Mouse (Mus musculus) myocyte (in vitro differentiated cells): Measurements from ENCODE around the gene Plaur. TPM values are rescaled to one million over a fixed set of nuclear protein-coding genes. Genes with fewer than 3 reads are reported as not detected.
A peak's percentile ranks its signal among the peaks of the same experiment; 100 is the strongest.

Experiments
- H3K27me3 ChIP-seq: one replicate; pipeline ENCODE4 v1.6.1; 2011; ENCODE audit not compliant: control insufficient read depth, insufficient read depth, insufficient read length
- H3K36me3 ChIP-seq: one replicate; pipeline ENCODE4 v1.6.1; 2011; ENCODE audit not compliant: control insufficient read depth, insufficient read depth
- H3K4me2 ChIP-seq: one replicate; pipeline ENCODE4 v1.6.1; 2011; ENCODE audit warnings: low read depth, control low read depth
- H3K4me3 ChIP-seq: one replicate; pipeline ENCODE4 v1.5.1; 2011; ENCODE audit warnings: mild to moderate bottlenecking, control low read depth, moderate library complexity
- H3K79me2 ChIP-seq: one replicate; pipeline ENCODE4 v1.6.1; 2011; ENCODE audit not compliant: control insufficient read depth, insufficient read depth
- H3ac ChIP-seq: one replicate; pipeline ENCODE4 v1.6.1; 2011; ENCODE audit not compliant: control insufficient read depth, insufficient read length
- CEBPB ChIP-seq: IDR thresholded peaks from 2 replicates; pipeline ENCODE4 v1.6.1; 2011; ENCODE audit warnings: mild to moderate bottlenecking, moderate library complexity; ENCODE audit not compliant: poor library complexity, insufficient read depth, severe bottlenecking
- E2F4 ChIP-seq: IDR thresholded peaks from one replicate; pipeline ENCODE4 v1.6.1; 2011; ENCODE audit warnings: mild to moderate bottlenecking, control low read depth, moderate library complexity; ENCODE audit not compliant: insufficient read depth
- MAX ChIP-seq: IDR thresholded peaks from one replicate; pipeline ENCODE4 v1.6.1; 2011; ENCODE audit warnings: low read depth, mild to moderate bottlenecking, control low read depth
- MYOD1 ChIP-seq, 3 experiments: IDR thresholded peaks; one replicate each; pipeline ENCODE4 v1.6.1; 2011; ENCODE audit warnings: control low read depth in 2 of 3, low read depth in 2 of 3, mild to moderate bottlenecking in 2 of 3, moderate library complexity in 1 of 3; ENCODE audit not compliant: insufficient read length in 2 of 3, control insufficient read depth in 1 of 3
- MYOG ChIP-seq, 3 experiments: IDR thresholded peaks; one replicate each; pipeline ENCODE4 v1.6.1; 2011; ENCODE audit warnings: control low read depth in 2 of 3, low read depth in 2 of 3, mild to moderate bottlenecking in 2 of 3; ENCODE audit not compliant: insufficient read length in 2 of 3, control insufficient read depth in 1 of 3, insufficient read depth in 1 of 3
- POLR2A ChIP-seq: IDR thresholded peaks from one replicate; pipeline ENCODE4 v1.6.1; 2011; ENCODE audit warnings: low read depth, mild to moderate bottlenecking, control low read depth, moderate library complexity; ENCODE audit not compliant: insufficient read length
- POLR2AphosphoS2 ChIP-seq: IDR thresholded peaks from one replicate; pipeline ENCODE4 v1.6.1; 2011; ENCODE audit warnings: low read depth, control low read depth; ENCODE audit not compliant: insufficient read length
- REST ChIP-seq: IDR thresholded peaks from one replicate; pipeline ENCODE4 v1.6.1; 2011; ENCODE audit warnings: mild to moderate bottlenecking, control low read depth, moderate library complexity; ENCODE audit not compliant: insufficient read depth, insufficient read length
- SRF ChIP-seq: IDR thresholded peaks from one replicate; pipeline ENCODE4 v1.6.1; 2011; ENCODE audit warnings: low read depth; ENCODE audit not compliant: control insufficient read depth, insufficient read length
- TCF12 ChIP-seq: IDR thresholded peaks from one replicate; pipeline ENCODE4 v1.6.1; 2011; ENCODE audit warnings: mild to moderate bottlenecking, control low read depth; ENCODE audit not compliant: poor library complexity, insufficient read depth, severe bottlenecking
- TCF3 ChIP-seq: IDR thresholded peaks from one replicate; pipeline ENCODE4 v1.6.1; 2011; ENCODE audit warnings: low read depth, control low read depth; ENCODE audit not compliant: insufficient read length
- USF1 ChIP-seq: IDR thresholded peaks from one replicate; pipeline ENCODE4 v1.6.1; 2011; ENCODE audit warnings: low read depth, mild to moderate bottlenecking, control low read depth, moderate library complexity
- polyA plus RNA-seq: library from polyadenylated mRNA; unstranded; fragments of >200 nt; fragmentation: generic; extraction: Trizol; gene quantifications from one replicate; pipeline ENCODE4 v1.2.1, GENCODE M21; 2012; ENCODE audit warnings: missing spikeins

Gene Plaur
- polyA plus RNA-seq, 1 experiment: 32.5 TPM

- Histone ChIP-seq H3K4me2 (no peak overlapping the region), H3K79me2 (no peaks in the 10 kb centered on the region), H3ac (no peak overlapping the region), H3K4me3 (no peak overlapping the region), H3K36me3 (no peaks in the 10 kb centered on the region), H3K27me3 (no peaks in the 10 kb centered on the region)
- TF ChIP-seq TCF3 (no peak), CEBPB (no peak), USF1 (no peak), MYOG (IDR thresholded peaks at IDR 0.05; ENCODE audit: control insufficient read depth in 1 of 3, insufficient read depth in 1 of 3, insufficient read length in 2 of 3, low read depth in 2 of 3) (no peak), TCF12 (no peak), REST (no peak), POLR2AphosphoS2 (no peak), MAX (no peak), E2F4 (no peak), POLR2A (no peak), MYOD1 (IDR thresholded peaks at IDR 0.05; ENCODE audit: control insufficient read depth in 1 of 3, insufficient read length in 2 of 3, low read depth in 2 of 3) (no peak), SRF (no peak)
These were observed 40.0 kb upstream of the Plaur start for GRCm38 (mm10) chr7:24422251-24422650.

- no peak overlapping the region for H3K4me2 ChIP-seq
- TF ChIP-seq USF1 (no peak), CEBPB (no peak), MYOG (IDR thresholded peaks at IDR 0.05; ENCODE audit: control insufficient read depth in 1 of 3, insufficient read depth in 1 of 3, insufficient read length in 2 of 3, low read depth in 2 of 3) (no peak), E2F4 (no peak), POLR2AphosphoS2 (no peak), MAX (no peak), SRF (no peak), POLR2A (no peak), TCF3 (no peak), REST (no peak), MYOD1 (IDR thresholded peaks at IDR 0.05; ENCODE audit: control insufficient read depth in 1 of 3, insufficient read length in 2 of 3, low read depth in 2 of 3) (no peak), TCF12 (no peak)
These were observed 39.0 kb upstream of the Plaur start for GRCm38 (mm10) chr7:24423107-24423763.

GRCm38 (mm10) chr7:24423956-24424732 lies 38.1 kb upstream of the Plaur start:
- no peaks in the 10 kb centered on the region for H3K27me3 ChIP-seq

More at GRCm38 (mm10) chr7:24423107-24423763, 39.0 kb upstream of the Plaur start:
- Histone ChIP-seq H3K79me2 (no peaks in the 10 kb centered on the region), H3K4me3 (no peak overlapping the region), H3K36me3 (no peaks in the 10 kb centered on the region), H3ac (no peak overlapping the region), H3K27me3 (no peaks in the 10 kb centered on the region)

GRCm38 (mm10) chr7:24425919-24426318 lies 36.4 kb upstream of the Plaur start:
- Histone ChIP-seq H3K36me3 (no peaks in the 10 kb centered on the region), H3K79me2 (no peaks in the 10 kb centered on the region), H3ac (no peak overlapping the region), H3K4me3 (no peak overlapping the region), H3K27me3 (no peaks in the 10 kb centered on the region), H3K4me2 (no peak overlapping the region)
- TF ChIP-seq CEBPB (no peak), REST (no peak), MYOG (IDR thresholded peaks at IDR 0.05; ENCODE audit: control insufficient read depth in 1 of 3, insufficient read depth in 1 of 3, insufficient read length in 2 of 3, low read depth in 2 of 3) (no peak), TCF12 (no peak), SRF (no peak), MYOD1 (IDR thresholded peaks at IDR 0.05; ENCODE audit: control insufficient read depth in 1 of 3, insufficient read length in 2 of 3, low read depth in 2 of 3) (no peak), USF1 (no peak), TCF3 (no peak), POLR2AphosphoS2 (no peak), E2F4 (no peak), MAX (no peak), POLR2A (no peak)

More at GRCm38 (mm10) chr7:24423956-24424732, 38.1 kb upstream of the Plaur start:
- H3ac ChIP-seq: no peak overlapping the region
- TF ChIP-seq POLR2AphosphoS2: peak; percentile 39
- no peak for TF ChIP-seq SRF
- no peak for TF ChIP-seq MYOG (IDR thresholded peaks at IDR 0.05; ENCODE audit: control insufficient read depth in 1 of 3, insufficient read depth in 1 of 3, insufficient read length in 2 of 3, low read depth in 2 of 3)
- TF ChIP-seq MAX: no peak
- TF ChIP-seq TCF12: no peak
- no peak for TF ChIP-seq USF1
- no peak for TF ChIP-seq POLR2A
- no peak for TF ChIP-seq E2F4
- no peaks in the 10 kb centered on the region for H3K79me2 ChIP-seq
- no peak overlapping the region for H3K4me3 ChIP-seq
- H3K36me3 ChIP-seq: no peaks in the 10 kb centered on the region
- no peak overlapping the region for H3K4me2 ChIP-seq
